Mouse (Mus musculus) c-Kit-positive CD71-positive TER-119-negative erythroid progenitor cells, embryonic 14.5 days (primary cell): ENCODE results near the gene Vmn2r62.
"Not testable (repeated sequence)": the region's sequence is repeated elsewhere in the genome, so short reads cannot be mapped to it uniquely, and the experiment has no call there.

Source experiments
- DNase-seq: peaks from one replicate; pipeline ENCODE4 v3.0.0-alpha.2; 2013; ENCODE audit warnings: low read depth

The Vmn2r62 gene

DNA sequence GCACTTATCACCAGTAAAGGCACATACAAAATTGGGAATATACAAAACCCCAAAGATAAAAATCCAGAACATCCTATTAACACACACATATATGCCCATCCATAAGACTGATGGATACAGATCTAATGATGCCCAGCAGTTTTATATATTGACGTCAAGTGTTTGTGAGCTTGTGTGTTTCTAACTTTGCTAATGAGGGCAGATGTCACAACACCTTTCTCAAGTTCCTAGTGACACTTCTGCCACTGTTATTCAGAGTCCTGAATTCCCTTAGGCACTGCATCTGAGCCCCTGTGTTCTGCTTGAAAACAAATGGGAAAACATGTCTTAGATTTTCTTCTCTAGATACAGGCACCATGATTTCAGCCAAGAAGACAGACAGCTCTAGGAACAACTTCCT lies at the start of gene Vmn2r62:
Vmn2r62 (minus strand) TSS at position 101 of the 400 bp plus-strand sequence.
- DNase-seq = not testable (repeated sequence)

DNA sequence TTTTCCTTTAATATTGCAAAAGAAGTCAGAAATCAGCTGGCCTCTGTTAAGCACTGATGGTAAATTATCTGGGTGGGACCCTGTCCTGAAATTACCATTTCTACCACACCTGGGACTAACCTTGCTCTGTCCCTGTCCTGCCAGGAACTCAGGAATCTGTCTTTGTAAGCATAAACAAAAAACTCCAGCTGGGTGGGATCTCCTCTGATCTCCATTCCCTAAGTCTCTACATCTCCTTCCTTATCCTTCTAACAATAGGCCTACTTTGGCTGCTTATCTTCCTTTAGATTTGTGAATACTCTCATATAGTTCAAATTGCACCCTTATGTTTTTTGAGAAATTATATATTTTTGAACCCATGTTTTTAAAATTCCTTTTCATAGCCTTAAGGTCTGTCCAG lies 45.0 kb upstream of the Vmn2r62 start:
- not testable (repeated sequence) for DNase-seq

- no peak for DNase-seq
Measured at GRCm38 (mm10) chr7:42832221-42832620, 38.9 kb upstream of the Vmn2r62 start.

DNA sequence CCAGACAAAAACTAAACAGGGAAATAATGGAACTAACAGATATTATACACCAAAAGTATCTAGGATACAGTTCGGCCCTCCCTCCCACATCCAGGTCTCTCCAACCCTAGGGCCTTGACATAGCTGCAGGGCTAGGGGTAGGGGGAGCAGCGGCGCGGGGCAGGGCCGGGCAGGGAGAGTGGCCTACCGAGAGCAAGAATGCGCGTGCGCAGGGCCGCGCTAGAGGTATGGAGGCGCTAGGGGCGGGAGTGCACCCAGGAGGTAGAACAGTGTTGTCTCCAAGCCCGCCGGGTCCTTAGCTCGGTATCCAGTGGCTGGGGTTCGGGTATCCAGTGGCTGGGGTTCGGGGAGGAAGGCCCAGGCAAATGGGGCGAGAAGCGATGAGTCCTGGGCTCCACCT lies 43.5 kb downstream of the Vmn2r62 start:
- DNase-seq = no peak

DNA sequence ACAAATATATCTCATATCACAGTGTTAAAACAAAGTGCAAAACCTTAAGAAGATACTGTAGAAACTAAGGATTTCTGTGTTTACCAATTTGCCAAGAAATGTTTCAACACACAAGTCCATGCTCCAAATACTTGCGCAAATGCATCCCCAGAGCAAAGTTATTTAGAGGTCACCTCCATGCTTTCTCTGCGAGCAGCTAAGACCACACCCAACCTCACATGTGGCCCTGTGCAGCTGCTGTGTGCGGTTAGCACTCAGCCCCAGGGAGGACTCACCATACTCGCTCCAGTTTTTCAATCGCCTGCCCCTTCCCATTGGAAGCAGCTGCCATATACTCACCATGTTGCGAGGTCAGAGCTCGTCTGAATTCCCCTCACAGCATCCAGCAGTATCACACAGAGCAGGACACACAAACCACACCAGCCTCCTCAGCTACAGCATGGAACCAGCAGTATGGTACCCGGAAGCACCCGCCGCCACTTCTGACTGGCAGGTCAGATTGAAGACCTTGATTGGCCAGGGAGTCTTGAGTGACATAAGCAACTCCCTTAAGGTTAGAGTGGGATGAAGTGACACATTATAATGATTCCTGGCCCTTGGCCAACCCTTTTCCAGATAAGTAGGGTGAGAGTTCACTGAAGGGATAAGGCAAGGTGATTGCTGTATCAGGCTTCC lies 54.7 kb downstream of the Vmn2r62 start:
- no peak for DNase-seq

- not testable (repeated sequence) for DNase-seq
Measured at GRCm38 (mm10) chr7:42726917-42727316, 66.4 kb downstream of the Vmn2r62 start, which contains the start of gene Gm17067. Gene Gm17067, minus strand, starts transcription at chr7:42727017.
